Mouse (Mus musculus) hindbrain, embryonic 15.5 days (tissue): ENCODE results near the gene Heatr1. TPM values are rescaled to one million over a fixed set of nuclear protein-coding genes. Genes with fewer than 3 reads are reported as not detected.

ENCODE experiments used
- ATAC-seq: fragments of 200-750 bp; cut with Nextera tagmentation; 2 replicates; pipeline ENCODE4 v1.8.0; 2017; ENCODE audit warnings: low read depth, moderate number of reproducible peaks, moderate TSS enrichment; ENCODE audit not compliant: low FRiP score
- H3K27ac ChIP-seq: fragments of 300-500 bp; sonication (generic); replicated peaks from 2 replicates; pipeline ENCODE4 v1.5.1; 2015; ENCODE audit warnings: mild to moderate bottlenecking, inconsistent platforms
- H3K27me3 ChIP-seq: fragments of 300-500 bp; sonication (generic); 2 replicates; pipeline ENCODE4 v1.6.1; 2015; ENCODE audit warnings: control low read depth, inconsistent platforms
- H3K36me3 ChIP-seq: fragments of 300-500 bp; sonication (generic); 2 replicates; pipeline ENCODE4 v1.6.1; 2015; ENCODE audit warnings: control low read depth, inconsistent platforms
- H3K4me1 ChIP-seq: fragments of 300-500 bp; sonication (generic); replicated peaks from 2 replicates; pipeline ENCODE4 v1.6.1; 2015; ENCODE audit warnings: control low read depth, inconsistent platforms
- H3K4me2 ChIP-seq: fragments of 300-500 bp; sonication (generic); 2 replicates; pipeline ENCODE4 v1.6.1; 2015; ENCODE audit warnings: moderate library complexity, mild to moderate bottlenecking, inconsistent platforms
- H3K4me3 ChIP-seq: fragments of 300-500 bp; sonication (generic); 2 replicates; pipeline ENCODE4 v1.5.1; 2015; ENCODE audit warnings: mild to moderate bottlenecking, inconsistent platforms
- H3K9ac ChIP-seq: fragments of 300-500 bp; sonication (generic); 2 replicates; pipeline ENCODE4 v1.6.1; 2015; ENCODE audit warnings: inconsistent platforms
- H3K9me3 ChIP-seq: fragments of 300-500 bp; sonication (generic); 2 replicates; pipeline ENCODE4 v1.6.1; 2016; ENCODE audit warnings: control low read depth, inconsistent platforms
- WGBS: fragments of 180-500 bp; shearing (Covaris S2); methylation state at CpG from one replicate; pipeline ENCODE4 v1.1.7; 2015; 5-methylcytosine and 5-hydroxymethylcytosine counted together
- polyA plus RNA-seq: library from polyadenylated mRNA; unstranded; fragments of >200 nt; fragmentation: Nextera tagmentation; extraction: Ambion mirVana; gene quantifications from 2 replicates; pipeline ENCODE4 v1.2.1, GENCODE M21; 2015

Heatr1 gene
- polyA plus RNA-seq, 1 experiment from 2014 or later, result 13.8 TPM

GRCm38 (mm10) chr13:12485197-12485596, 90.4 kb downstream of the Heatr1 start:
- 67% methylated on average over 2 of the region's 2 CpGs for WGBS
- ATAC-seq, result peak; percentile 42; the same call in 1 of the 2 replicates
- no peak overlapping the region for H3K27ac ChIP-seq
- H3K36me3 ChIP-seq, result no peaks in the 10 kb centered on the region
- H3K9me3 ChIP-seq, result no peaks in the 10 kb centered on the region
- no peaks in the 10 kb centered on the region for H3K4me1 ChIP-seq
- H3K27me3 ChIP-seq, result no peaks in the 10 kb centered on the region
- no peak overlapping the region for H3K4me3 ChIP-seq
- no peak overlapping the region for H3K9ac ChIP-seq
- no peak overlapping the region for H3K4me2 ChIP-seq

- no peak overlapping the region for H3K4me2 ChIP-seq
- 0 out of 2 replicates have a peak, but pooled peaks have one; percentile 27 for ATAC-seq
- H3K4me3 ChIP-seq, result no peak overlapping the region
- H3K36me3 ChIP-seq, result no peaks in the 10 kb centered on the region
- 79% methylated on average over 7 of the region's 7 CpGs for WGBS
- H3K27me3 ChIP-seq, result no peaks in the 10 kb centered on the region
- no peak overlapping the region for H3K27ac ChIP-seq
- H3K9me3 ChIP-seq, result no peaks in the 10 kb centered on the region
- no peak overlapping the region for H3K9ac ChIP-seq
- H3K4me1 ChIP-seq, result no peaks in the 10 kb centered on the region
Measured at GRCm38 (mm10) chr13:12485640-12486039, 90.8 kb downstream of the Heatr1 start.

Other genes with a start within 250 kb of the Heatr1 start
- gene Mtr, start 136.9 kb upstream of the Heatr1 start, polyA plus RNA-seq, result 3.5 and 4.0 TPM in 2 replicates
- gene Actn2, start 54.3 kb upstream of the Heatr1 start, polyA plus RNA-seq, result 3.4 and 3.8 TPM in 2 replicates
- gene Lgals8, start 69.9 kb downstream of the Heatr1 start, polyA plus RNA-seq, result 20.9 and 23.0 TPM in 2 replicates
- 1.7 and 1.8 TPM in 2 replicates for gene Edaradd, start 125.4 kb downstream of the Heatr1 start, polyA plus RNA-seq
- 17.6 and 17.8 TPM in 2 replicates for gene Ero1lb, start 170.8 kb downstream of the Heatr1 start, polyA plus RNA-seq